Mouse (Mus musculus): ENCODE measurements around the gene Mmel1.

Mmel1 gene

DNA sequence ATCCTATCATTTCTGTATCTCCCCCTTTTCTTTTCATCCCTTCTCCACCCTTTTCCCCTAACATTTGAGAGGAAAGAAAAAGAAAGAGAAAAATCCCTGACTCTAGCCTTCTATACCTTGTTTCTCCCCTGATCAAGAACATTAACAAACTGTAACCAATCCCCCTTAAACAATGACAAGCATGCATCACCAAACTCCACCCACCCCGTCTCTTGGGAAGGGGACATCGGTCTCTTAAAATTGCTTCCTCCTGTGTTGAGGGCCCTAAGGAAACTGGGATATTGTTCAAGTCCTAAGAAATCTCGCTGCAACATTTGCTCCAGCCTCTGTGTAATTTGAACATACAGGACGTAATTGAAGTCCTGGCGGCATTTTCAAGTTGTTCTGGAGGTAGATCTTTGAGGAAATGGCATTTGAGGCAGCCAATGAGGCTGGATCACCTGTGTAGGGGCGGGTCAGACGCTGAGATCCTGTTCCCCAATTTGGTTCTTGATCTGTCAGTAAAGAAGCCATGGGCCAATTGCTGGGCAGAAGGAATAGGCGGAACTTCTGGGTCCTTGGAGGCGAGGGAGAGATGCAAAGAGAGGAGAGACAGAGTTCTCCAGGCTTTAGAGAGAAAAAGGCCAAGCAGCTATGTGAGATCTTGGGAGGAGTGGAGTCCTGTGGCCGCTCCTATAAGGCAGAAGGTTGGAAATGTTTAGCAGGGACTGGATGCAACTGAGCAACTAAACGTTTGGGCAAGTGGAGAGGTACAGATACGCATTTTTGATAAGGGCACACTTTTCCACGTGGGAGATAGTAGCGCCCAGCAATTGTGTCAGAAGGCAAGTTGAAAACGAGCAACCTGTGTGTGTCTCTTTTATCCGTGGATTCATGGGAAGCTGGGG lies 35.0 kb downstream of the Mmel1 start:
- peak; percentile 88 for DNase-seq (ENCODE audit: low spot score in 2 of 2)

DNA sequence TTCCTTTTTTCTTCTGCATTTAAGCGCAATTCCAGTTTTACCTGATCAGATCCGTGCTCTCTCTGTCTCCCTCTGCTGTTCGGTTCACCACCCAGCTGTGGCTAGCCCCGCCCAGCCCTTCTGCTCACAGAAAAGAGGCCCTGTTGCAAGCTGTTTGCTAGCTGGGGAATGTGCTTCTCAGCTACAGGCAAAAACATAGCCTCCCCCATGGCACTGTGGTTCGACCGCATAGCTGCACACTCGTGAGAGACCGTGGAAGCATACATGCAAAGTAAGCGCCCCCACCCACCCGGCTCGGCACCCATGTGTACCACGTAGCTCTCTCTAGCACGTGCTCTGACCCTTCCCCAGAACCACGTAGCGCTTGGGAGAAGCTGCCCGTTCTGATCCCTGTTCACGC lies 38.4 kb downstream of the Mmel1 start:
- peak; percentile 84 to 91 for DNase-seq (ENCODE audit: low spot score in 2 of 2)

DNA sequence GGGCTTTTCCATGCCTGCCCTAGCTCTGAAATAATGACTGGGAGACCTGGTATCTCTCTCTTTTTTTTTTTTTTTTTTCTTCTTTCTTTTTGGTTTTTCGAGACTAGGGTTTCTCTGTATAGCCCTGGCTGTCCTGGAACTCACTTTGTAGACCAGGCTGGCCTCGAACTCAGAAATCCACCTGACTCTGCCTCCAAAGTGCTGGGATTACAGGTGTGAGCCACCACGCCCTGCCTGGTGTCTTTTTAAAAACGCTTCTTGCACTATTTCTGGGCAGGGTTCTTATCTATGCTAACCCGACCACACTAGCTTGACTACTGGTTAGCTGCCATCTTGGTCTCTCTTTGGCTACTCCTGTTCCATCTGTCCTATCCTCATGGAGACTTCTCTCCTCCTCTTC lies 39.1 kb downstream of the Mmel1 start:
- DNase-seq (ENCODE audit: low spot score in 2 of 2), result no peak

DNA sequence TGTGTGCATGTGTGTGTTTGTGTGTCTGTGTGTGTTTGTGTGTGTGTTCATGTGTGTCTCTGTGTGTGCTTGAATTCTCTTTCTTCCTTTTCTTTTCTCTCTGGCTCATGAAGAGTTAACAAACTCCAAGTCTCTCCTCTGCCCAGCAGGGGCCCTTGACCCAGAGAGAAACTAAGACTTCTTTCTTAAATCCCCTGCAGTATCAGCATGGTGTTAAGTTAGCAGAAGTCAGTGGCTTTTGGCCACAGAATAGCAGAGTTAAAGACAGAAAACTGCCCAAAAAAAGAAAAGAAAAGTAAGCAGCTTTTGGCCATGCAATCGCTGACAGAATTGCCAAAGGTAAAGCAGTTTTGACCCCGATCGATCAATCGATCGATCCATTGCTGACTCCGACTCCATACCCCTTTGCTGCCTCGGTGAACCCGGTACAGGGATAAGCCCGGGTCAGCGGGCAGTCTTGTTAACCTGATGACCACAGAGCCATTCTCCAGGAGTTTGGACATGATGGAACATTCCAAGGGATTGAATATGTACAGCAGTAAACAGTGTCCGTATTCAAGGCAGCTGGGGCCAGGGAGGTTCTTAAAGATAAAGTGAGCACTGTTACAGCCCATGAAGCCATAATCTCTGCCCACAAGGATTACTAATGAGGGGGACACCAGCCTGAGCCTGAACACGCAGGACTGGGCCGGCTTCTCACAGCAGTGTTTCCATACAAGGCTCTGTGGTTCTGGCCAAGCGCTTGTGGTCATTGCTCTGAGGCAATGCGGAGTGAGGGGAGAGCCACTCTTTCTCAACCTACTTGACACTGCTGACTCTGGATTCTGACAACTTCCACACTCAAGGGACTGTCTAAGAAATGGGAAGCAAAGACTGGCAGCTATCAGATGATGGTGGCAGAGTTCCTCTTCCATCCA lies 41.5 kb downstream of the Mmel1 start:
- peak in 1 of 2 experiments; percentile 53 for DNase-seq (ENCODE audit: low spot score in 2 of 2)

DNA sequence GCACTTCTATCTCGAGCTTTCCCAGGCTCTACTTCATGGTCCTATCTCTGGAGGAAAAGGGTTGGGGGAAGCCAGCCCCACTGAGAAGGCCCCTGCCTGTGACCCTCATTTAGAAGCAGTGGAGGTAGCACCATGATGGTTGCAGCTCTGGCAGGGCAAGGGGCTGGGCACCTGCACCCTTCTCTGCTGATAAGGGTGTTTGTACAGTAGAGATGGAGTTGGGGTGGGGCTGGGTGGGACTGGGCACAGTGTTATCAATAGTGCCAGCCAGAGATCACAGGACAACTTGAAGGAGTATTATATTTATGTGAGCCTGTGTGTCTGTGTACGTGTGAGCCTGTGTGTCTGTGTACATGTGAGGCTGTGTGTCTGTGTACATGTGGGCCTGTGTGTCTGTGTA lies 42.3 kb downstream of the Mmel1 start:
- peak in 1 of 2 experiments; percentile 64 for DNase-seq (ENCODE audit: low spot score in 2 of 2)

DNA sequence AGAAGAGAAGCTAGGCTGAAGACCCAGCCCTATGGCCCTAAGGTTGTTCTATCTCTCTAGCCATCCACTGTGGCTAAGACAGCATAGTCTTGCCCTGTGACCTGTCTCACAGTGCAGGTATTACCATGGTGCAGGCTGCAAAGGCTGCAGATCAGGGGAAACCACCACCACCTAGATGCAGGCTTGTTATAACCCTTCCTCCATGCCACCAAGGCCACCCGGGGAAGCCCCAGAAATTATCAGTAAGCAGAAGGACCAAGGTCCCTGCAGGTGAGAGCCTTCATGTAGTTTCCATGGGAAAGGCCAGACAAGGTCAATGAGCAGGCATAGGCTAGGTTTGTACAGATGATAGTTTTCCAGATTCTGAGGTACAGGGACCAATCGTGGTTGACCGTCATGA lies 44.5 kb downstream of the Mmel1 start:
- DNase-seq (ENCODE audit: low spot score in 2 of 2), result no peak

DNA sequence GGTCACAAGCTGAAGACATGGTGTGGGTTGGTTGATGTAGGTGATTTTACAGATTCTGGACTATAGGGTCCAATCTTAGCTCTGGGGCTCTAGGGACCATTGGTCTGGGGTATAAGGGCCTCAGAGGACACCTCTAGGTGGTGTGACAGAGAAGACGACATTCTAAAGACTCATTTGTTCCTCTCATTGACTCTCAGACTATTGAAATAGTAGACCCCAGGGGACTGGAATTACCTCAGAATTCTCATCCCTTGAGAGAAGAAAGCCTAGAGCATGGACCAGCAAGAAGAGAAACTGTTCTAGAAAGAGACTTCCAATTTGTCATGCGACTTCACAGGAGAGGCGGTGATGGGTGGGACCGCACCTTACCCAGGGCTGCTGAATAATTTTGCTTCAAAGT lies 44.9 kb downstream of the Mmel1 start:
- no peak for DNase-seq (ENCODE audit: low spot score in 2 of 2)

DNA sequence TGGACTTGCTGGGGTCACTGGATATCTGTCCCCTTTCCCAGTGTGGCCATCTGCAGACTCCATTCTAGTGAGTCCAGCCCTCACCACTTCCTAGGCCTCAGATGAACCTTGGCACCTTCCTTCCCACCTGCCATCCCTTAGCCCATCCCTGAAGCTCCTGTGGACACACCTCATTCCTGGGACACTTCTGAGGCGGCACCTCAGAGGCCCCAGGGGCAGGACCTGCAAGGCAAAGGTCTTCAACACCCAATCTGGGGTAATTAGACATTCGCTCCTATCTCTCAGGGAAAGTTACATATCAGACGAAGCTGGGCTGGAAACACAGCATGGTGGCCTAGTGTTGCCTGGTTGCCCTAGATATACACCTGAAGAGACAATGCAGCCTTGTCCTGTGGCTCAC lies 45.3 kb downstream of the Mmel1 start:
- DNase-seq (ENCODE audit: low spot score in 2 of 2), result no peak

DNA sequence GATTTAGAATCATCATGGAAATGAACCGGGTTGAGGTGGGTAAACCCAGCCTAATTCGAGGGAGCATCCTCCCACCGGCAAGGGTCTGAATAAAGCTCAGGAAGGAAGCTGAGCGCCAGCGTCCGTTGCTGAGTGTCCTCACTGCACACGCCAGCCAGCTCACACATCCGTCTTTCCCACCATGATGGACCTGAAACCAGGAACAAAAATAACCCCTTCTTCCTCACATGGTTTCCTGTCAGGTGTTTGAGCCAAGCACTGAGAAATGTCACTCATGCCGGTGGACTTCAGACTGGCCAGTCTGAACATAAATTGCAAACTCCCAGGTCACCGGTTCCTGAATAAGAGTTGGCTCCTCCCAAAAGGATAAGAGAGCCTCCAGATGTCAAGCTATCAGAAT lies 45.9 kb downstream of the Mmel1 start:
- no peak for DNase-seq (ENCODE audit: low spot score in 2 of 2)

DNA sequence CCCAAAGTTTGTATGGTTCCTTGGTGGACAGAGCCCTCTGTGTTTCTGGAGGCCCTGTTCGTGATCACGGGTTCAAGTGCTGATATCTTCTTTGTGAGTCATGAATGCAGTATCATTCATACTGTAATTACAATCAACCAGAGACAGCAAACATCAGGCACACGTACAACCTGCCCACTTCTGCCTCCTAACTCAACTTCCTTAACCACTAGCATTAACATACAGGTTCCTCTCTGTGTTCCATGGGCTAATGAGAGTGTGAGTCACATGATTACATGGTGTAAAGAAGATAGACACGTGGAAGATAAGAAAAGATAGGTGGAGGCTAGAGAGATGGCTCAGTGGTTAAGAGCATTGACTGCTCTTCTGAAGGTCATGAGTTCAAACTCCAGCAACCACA lies 47.3 kb downstream of the Mmel1 start:
- DNase-seq (ENCODE audit: low spot score in 2 of 2), result no peak

DNA sequence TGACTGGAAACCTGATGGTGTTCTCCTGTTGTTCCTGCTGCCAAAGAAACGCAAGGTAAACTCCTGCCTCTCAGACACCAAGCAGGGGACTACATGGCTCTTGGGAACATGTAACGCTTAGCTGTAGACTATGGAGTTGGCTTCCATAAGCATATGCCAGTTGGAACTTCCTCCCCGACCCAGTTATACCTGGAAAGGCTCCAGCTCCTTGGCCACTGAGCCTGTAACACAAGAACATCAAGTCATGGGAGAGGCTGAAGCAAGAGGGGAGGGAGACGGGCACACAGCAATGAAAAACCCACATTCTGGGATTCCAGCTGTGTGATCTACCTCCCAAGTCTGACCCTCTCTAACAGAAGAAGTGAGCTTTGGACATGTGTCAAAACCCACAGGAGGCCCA lies 52.9 kb downstream of the Mmel1 start:
- no peak for DNase-seq (ENCODE audit: low spot score in 2 of 2)

DNA sequence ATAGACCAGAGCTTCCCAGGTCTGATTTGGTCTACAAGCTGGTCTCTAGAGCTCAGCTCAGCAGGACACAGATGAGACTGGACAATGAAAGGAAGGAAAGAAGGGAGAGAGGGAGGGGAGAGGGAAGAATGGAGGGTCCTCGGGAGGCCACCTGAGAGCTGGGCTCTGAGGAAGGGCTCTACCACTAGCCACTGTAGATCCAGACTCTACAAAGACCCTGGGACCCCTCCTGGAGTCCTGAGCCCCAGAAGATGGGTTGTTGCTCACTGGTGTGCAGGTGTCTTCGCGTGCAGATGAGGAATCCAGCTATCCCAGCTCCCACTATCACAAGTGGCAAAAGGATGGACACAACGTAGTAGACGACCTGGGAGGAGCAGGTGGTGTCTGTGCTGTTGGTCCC lies 53.5 kb downstream of the Mmel1 start:
- no peak for DNase-seq (ENCODE audit: low spot score in 2 of 2)

DNA sequence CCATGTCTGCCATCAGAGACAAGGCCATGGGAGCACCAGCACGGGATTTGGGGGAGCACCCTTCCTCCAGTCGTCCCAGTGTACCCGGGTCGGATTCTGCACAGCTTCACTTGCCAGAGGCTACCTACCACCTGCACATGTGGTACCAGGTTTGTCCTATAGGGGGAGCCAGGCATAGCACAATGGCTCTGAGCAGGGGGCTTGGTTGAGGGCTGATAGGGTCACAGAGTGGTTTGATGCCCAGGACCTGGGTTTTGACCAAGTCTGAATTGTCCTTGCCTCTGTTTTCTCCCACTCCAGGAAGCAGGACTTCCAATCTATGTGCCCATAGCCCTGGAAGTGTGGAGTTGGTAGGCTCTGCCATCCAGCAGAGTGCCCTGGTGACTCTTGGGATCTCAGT lies 56.0 kb downstream of the Mmel1 start:
- DNase-seq (ENCODE audit: low spot score in 2 of 2), result peak; percentile 75 to 91

DNA sequence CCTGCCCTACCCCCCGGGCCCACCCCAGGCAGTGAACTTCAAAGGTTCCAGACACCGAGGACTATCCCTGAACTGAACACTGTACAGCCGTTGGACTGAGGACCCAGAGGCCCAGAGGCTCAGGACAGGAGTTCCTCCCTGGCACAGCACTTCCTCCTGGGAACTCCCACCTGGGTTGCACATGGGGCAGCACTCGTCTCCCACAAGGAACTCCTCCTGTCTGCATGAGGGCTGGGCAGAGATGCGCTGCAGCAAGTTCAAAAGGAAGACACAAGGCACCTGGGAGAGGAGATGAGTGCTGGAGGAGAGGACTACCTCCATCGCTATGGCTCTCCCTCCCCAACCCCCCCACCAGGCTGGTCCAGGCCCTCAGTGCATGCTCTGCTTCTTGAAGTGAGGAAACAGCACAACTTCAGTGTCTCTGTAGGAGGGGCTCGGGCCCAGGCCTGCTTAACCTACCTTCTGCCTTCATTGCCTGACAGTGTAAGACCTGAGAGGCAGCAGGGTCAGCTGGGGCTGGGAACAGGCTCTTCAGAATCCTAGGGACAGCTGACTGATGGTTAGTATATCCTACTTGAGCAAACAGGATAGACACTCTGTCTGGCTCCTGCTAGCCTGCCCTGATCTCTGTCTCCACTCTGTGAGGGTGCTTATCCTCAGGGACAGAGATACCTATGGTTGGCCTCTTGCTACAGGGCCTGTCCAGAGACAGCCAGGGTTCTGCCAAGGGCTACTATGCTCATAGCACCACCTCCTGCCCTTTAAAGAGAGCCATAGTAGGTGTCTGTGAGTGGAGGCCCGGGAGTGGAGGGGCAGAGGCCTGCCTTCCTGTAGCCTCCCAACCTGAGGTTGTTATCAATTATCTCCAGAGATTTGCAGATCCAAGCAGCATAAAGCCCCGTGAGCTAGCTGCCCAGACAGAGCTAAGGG lies 57.8 kb downstream of the Mmel1 start:
- peak; percentile 48 to 78 for DNase-seq (ENCODE audit: low spot score in 2 of 2)

DNA sequence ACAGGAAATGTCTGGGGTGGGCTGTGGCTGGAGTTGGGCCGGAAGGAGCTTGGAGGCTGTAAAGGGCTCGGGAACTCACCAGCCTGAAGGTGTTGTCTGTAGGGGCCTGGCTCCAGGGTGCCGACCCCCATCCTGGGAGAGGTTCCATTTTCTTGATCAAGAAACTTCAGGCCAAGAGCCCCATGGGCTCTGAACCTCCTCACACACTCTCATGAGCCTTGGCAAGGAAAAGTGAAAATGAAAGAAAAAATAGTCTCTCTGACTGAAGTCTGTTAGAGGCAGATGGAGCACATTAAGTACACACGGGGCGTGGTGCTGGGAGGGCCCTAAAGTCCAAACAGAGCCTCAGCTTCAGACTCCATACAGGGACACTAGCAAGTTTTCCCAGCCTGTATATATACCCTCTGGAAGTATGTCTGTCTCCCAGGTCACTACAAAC lies 58.5 kb downstream of the Mmel1 start:
- peak; percentile 69 to 78 for DNase-seq (ENCODE audit: low spot score in 2 of 2)

DNA sequence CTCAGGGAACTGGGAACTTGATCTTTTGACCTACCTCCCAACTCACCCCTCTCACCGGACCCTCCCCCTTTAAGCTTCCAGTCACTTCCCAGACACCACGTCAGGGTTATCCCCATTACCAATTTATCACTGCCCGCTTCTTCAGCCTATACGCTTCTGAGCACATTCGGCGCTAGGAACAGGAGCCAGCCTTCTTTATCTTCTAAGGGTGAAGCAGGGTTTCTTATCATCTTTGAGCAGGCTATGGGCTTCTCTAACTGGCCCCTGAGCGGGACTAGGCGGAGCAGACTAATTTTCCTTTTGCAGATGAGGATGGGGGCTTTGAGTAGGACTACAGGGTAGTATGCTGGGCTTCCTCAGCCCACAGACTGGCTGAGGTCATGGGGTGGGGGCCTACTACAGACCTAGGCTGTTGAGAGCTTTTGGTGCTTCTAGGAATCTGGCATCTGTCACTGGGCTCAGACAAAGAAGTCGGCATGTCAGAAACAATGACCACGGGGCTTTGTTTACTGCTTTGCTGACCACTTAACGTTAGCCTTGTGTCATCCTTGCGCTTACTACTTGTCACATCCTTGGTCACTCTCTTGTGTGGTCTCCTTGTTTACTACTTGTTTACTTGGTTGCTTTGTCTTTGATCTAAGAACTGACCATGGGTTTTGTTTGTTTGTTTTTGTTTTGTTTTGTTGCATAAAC lies 59.2 kb downstream of the Mmel1 start, which contains the start of gene Tnfrsf14:
Gene Tnfrsf14, minus strand, starts transcription at position 169 of the 693 bp plus-strand sequence.
- DNase-seq (ENCODE audit: low spot score in 2 of 2), result peak; percentile 62 to 81

DNA sequence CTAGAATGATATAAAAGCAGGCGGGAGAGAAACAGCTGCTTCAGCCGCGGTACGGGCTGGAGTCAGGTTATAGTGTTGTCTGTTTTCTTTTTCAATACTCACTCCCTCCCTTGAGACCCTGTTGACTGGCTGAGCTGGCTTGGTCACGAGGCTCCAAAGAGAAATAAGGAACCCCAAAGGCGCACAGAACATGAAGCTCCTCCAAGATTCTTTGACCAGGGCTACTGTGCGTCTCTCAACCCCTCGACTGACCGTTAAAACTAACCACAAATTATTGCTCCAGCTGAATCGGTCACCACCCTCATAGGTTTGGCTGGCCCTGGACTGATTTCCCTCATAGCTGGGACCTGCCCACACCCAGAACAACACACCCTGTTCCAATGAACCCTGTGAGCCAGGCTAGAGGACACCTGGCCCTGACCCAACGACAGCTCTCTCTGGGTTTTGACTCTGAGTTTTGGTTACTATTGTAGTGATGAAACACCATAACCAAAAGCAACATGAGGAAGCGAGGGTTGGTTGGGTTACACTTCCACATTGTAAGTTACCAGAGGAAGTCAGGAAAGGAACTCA lies 59.8 kb downstream of the Mmel1 start:
- peak; percentile 74 to 84 for DNase-seq (ENCODE audit: low spot score in 2 of 2)

DNA sequence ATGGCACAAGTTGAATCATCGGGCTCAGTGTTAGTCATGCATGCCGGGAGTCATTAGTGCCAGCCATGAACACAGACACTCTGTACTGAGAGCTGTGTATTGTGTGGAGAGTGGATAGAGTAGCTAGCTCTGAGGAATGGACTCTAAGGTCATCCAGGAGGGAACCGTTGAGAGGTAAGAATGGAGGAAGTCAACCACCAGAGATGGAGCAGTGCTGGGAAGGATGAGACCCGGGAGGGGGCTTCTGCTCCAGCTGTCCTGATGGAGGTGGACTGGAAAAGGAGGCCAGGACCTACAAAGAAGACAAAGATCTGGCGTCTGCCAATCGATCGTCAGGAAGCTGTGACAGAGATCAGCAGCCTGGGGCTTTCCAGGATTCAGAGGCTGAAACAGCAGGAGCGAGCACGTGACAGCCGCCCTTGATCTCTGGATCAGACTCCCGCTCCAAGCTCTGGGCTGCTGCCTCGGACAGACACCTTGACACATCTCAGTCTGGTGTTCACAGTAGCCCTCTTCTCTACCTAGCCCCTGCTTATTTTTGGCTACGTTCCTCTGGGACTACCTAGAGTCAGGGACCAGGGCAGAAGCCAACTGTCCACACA lies 64.0 kb downstream of the Mmel1 start:
- DNase-seq (ENCODE audit: low spot score in 2 of 2), result no peak

DNA sequence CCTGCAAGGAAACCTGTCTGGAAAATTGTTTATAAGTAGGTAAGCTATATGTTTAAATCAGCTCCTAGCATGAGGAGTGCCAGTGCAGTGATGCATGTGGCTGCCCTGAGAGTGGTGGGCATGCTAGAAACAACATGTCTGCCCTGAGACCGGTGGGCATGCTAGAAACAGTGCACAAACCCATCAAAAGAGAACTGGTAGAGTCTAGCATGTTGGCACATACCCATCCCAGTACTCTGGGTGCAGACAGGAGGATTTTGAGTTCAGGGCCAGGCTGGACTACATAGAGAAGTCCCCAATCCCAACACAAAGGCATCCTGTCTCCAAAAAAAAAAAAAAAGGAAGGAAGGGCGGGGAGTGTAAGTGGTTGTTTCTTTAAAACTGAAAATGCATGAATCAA lies 65.4 kb downstream of the Mmel1 start:
- no peak for DNase-seq (ENCODE audit: low spot score in 2 of 2)

DNA sequence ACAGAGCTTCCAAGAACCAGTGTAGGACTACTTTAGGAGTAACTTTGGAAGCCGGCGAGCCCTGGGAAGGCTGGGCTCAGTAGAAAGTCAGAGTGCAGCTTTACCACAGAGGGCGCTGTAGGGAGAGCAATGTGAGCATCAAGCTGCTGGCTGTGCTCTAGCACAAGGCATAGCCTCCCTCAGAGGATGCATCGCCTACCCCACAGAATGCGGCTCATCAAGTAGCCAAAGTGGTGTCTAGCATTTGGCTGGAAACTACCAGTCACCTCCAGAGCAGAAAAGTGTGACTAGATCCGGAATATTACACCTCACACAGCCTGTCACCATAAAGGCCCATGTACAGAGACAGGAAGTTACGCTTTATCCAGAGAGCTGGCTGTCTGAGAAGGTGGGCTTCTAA lies 66.4 kb downstream of the Mmel1 start:
- DNase-seq (ENCODE audit: low spot score in 2 of 2), result no peak
